Mouse (Mus musculus): Measurements from ENCODE around the gene Klhl23.

GRCm38 (mm10) chr2:69789429-69790069 is 32.2 kb upstream of the Klhl23 start, which contains the start of the genes Ccdc173 and Phospho2:
- TF ChIP-seq CTCF (IDR thresholded peaks at IDR 0.05; ENCODE audit: insufficient read depth, low read depth, low read length) = no peak
- TF ChIP-seq POLR2A (IDR thresholded peaks at IDR 0.05; ENCODE audit: insufficient read depth, low read depth, low read length) = peak; percentile 75; the same call in 1 of the 2 replicates

Data from olfactory bulb, adult 2 months (tissue).